Mouse (Mus musculus): ENCODE data around the gene Ubtd2. TPM values are rescaled to one million over a fixed set of nuclear protein-coding genes. Genes with fewer than 3 reads are reported as not detected.

Ubtd2 gene
- polyA plus RNA-seq, 1 experiment from 2014 or later, result 46.8 TPM

DNA sequence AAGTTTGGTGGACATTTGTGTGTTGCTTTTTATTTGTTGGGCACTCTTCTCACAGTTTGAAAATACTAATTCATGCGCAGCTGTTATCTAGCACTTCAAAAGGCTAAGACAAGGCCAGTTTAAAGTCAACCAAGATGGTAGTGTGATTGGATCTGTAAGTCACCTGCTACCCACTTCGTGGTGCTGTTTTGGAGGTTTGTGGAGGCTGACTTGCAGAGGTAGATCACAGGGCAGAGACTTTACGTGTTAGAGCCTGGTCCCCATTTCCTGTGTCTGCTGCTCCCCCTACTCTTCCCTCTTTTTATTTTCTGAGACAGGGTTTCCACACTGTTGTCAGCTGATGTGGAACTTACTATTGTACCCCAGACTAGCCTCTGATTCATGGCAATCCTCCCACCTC, 19.6 kb downstream of the Ubtd2 start:
- Histone ChIP-seq H3K27me3 (no peaks in the 10 kb centered on the region), H3K4me1 (0 out of 2 replicates have a peak, but pooled peaks cover 2% of the 10 kb centered on the region), H3K4me2 (no peak overlapping the region), H3K4me3 (no peak overlapping the region), H3K27ac (no peak overlapping the region), H3K9me3 (no peaks in the 10 kb centered on the region), H3K36me3 (no peaks in the 10 kb centered on the region), H3K9ac (no peak overlapping the region)
- 67% methylated on average over 3 of the region's 3 CpGs for WGBS
- no peak for ATAC-seq (ENCODE audit: borderline replicate concordance, extremely low read depth, low FRiP score, low TSS enrichment)

DNA sequence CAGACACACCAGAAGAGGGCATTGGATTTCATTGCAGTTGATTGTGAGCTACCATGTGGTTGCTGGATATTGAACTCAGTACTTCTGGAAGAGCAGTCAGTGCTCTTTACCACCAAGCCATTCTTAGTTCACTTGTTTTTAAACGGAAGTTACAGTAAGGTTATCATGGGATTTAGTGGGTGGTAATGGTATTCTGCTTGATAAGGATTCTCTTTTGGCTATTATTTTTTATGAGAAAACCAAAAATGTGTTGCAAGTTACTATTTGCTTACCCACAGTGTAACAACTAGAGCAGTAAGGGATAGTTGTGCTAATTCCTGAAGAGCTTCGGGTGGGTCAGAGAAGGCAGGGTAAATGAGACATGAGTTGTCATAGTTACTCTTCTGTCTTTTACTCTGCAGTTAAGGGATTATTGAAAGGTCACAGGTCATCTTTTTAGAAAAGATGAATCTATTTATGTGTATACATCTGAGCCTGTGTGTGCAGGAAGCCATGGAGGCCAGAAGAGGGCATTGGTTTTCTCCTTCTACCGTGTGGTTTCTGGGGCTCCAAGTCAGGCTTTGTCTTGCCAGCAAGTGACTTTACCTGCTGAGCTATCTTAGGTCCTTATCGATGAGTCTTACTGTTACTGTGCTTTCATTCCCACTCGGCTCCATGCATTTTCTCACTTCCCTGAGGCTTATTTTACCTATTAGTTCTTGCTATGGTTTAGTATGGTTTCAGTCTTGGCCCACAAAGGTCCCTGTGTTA, 20.5 kb downstream of the Ubtd2 start:
- Histone ChIP-seq H3K9ac (no peak overlapping the region), H3K36me3 (no peaks in the 10 kb centered on the region), H3K27ac (no peak overlapping the region), H3K4me3 (no peak overlapping the region), H3K27me3 (no peaks in the 10 kb centered on the region), H3K4me2 (no peak overlapping the region), H3K9me3 (no peaks in the 10 kb centered on the region), H3K4me1 (peaks cover 7% of the 10 kb centered on the region; the same call in 1 of the 2 replicates)
- ATAC-seq (ENCODE audit: borderline replicate concordance, extremely low read depth, low FRiP score, low TSS enrichment), result no peak
- 80% methylated on average over 5 of the region's 5 CpGs for WGBS

- H3K36me3 ChIP-seq, result no peaks in the 10 kb centered on the region
- H3K9ac ChIP-seq, result no peak overlapping the region
- H3K27ac ChIP-seq, result no peak overlapping the region
- ATAC-seq (ENCODE audit: borderline replicate concordance, extremely low read depth, low FRiP score, low TSS enrichment), result no peak
- H3K4me2 ChIP-seq, result no peak overlapping the region
- WGBS, result 68% methylated on average over 2 of the region's 2 CpGs
- H3K27me3 ChIP-seq, result no peaks in the 10 kb centered on the region
- no peaks in the 10 kb centered on the region for H3K9me3 ChIP-seq
- no peak overlapping the region for H3K4me3 ChIP-seq
- peaks cover 4% of the 10 kb centered on the region; the same call in 1 of the 2 replicates for H3K4me1 ChIP-seq
These were observed 26.4 kb downstream of the Ubtd2 start for GRCm38 (mm10) chr11:32481525-32481924.

DNA sequence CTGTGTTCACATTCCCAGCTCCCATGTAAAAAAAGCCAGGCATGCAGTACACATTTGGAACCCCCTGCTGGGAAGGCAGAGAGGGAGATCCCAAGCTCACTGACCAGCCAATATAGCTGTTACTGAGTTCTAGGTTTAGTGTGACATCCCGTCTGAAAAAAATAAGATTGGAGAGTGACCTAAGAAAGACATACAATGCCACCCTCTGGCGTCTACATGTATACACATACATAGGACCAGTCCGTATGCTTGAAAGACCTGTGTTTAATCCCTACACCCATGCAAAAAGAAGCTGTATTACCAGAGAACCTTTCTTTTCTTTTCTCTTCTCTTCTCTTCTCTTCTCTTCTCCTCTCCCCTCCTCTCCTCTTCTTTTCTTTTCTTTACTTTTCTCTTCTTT, 30.1 kb downstream of the Ubtd2 start:
- no peak overlapping the region for H3K4me3 ChIP-seq
- no peak for ATAC-seq (ENCODE audit: borderline replicate concordance, extremely low read depth, low FRiP score, low TSS enrichment)
- H3K36me3 ChIP-seq, result no peaks in the 10 kb centered on the region
- H3K27me3 ChIP-seq, result no peaks in the 10 kb centered on the region
- WGBS, result 47% methylated on average over 3 of the region's 3 CpGs
- no peaks in the 10 kb centered on the region for H3K9me3 ChIP-seq
- no peak overlapping the region for H3K27ac ChIP-seq
- H3K9ac ChIP-seq, result no peak overlapping the region
- peaks cover 21% of the 10 kb centered on the region for H3K4me1 ChIP-seq
- no peak overlapping the region for H3K4me2 ChIP-seq

- H3K4me1 ChIP-seq, result peaks cover 26% of the 10 kb centered on the region
- ATAC-seq (ENCODE audit: borderline replicate concordance, extremely low read depth, low FRiP score, low TSS enrichment), result no peak
- WGBS, result 39% methylated on average over 3 of the region's 3 CpGs
- no peak overlapping the region for H3K4me2 ChIP-seq
- no peak overlapping the region for H3K4me3 ChIP-seq
- H3K9ac ChIP-seq, result no peak overlapping the region
- H3K27me3 ChIP-seq, result no peaks in the 10 kb centered on the region
- H3K36me3 ChIP-seq, result no peaks in the 10 kb centered on the region
- H3K27ac ChIP-seq, result no peak overlapping the region
- H3K9me3 ChIP-seq, result no peaks in the 10 kb centered on the region
These were observed 31.5 kb downstream of the Ubtd2 start for GRCm38 (mm10) chr11:32486621-32487020.

- H3K27me3 ChIP-seq, result no peaks in the 10 kb centered on the region
- no peaks in the 10 kb centered on the region for H3K9me3 ChIP-seq
- no peak overlapping the region for H3K4me3 ChIP-seq
- 89% methylated on average over 3 of the region's 3 CpGs for WGBS
- H3K4me1 ChIP-seq, result peaks cover 26% of the 10 kb centered on the region
- no peak overlapping the region for H3K9ac ChIP-seq
- ATAC-seq (ENCODE audit: borderline replicate concordance, extremely low read depth, low FRiP score, low TSS enrichment), result no peak
- no peaks in the 10 kb centered on the region for H3K36me3 ChIP-seq
- no peak overlapping the region for H3K27ac ChIP-seq
- no peak overlapping the region for H3K4me2 ChIP-seq
These were observed 32.3 kb downstream of the Ubtd2 start for GRCm38 (mm10) chr11:32487501-32487900.

DNA sequence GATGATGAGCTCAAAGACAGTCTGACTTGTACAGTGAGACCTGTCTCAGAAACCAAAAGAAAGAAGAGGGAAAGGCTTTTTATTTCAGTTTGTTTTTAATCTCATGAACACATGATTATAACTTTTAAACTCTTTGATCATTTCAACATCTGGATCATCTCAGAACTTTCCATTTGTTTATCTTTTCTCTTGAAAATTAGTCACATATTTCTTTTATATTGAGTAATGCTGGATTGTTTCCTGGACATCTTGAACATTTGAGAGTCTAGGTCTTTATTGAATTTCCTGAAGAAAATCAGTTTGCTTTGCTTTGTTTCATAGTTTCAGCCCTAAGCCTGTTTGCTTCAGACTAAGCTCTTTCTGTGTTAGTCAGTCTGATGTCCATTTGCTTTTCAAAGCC, 33.2 kb downstream of the Ubtd2 start:
- ATAC-seq (ENCODE audit: borderline replicate concordance, extremely low read depth, low FRiP score, low TSS enrichment), result peak; percentile 39; the same call in 1 of the 2 replicates
- Histone ChIP-seq H3K9me3 (no peaks in the 10 kb centered on the region), H3K27ac (peak overlapping the region; percentile 72), H3K9ac (no peak overlapping the region), H3K4me3 (no peak overlapping the region), H3K36me3 (no peaks in the 10 kb centered on the region), H3K4me2 (no peak overlapping the region), H3K27me3 (no peaks in the 10 kb centered on the region), H3K4me1 (peaks cover 26% of the 10 kb centered on the region)

GRCm38 (mm10) chr11:32488808-32489670, 33.9 kb downstream of the Ubtd2 start:
- WGBS, result 49% methylated on average over 5 of the region's 5 CpGs
- peak; percentile 67 for ATAC-seq (ENCODE audit: borderline replicate concordance, extremely low read depth, low FRiP score, low TSS enrichment)
- Histone ChIP-seq H3K9ac (no peak overlapping the region), H3K9me3 (no peaks in the 10 kb centered on the region), H3K27ac (peak overlapping the region; percentile 72), H3K4me2 (no peak overlapping the region), H3K36me3 (no peaks in the 10 kb centered on the region), H3K4me1 (peaks cover 26% of the 10 kb centered on the region), H3K4me3 (no peak overlapping the region), H3K27me3 (no peaks in the 10 kb centered on the region)

GRCm38 (mm10) chr11:32491079-32491478, 35.9 kb downstream of the Ubtd2 start:
- Histone ChIP-seq H3K4me2 (no peak overlapping the region), H3K27me3 (no peaks in the 10 kb centered on the region), H3K9me3 (no peaks in the 10 kb centered on the region), H3K4me3 (no peak overlapping the region), H3K9ac (no peak overlapping the region), H3K27ac (no peak overlapping the region), H3K4me1 (peaks cover 26% of the 10 kb centered on the region), H3K36me3 (no peaks in the 10 kb centered on the region)
- WGBS, result 96% methylated on average over 2 of the region's 2 CpGs
- no peak for ATAC-seq (ENCODE audit: borderline replicate concordance, extremely low read depth, low FRiP score, low TSS enrichment)

- H3K4me2 ChIP-seq, result no peak overlapping the region
- H3K27ac ChIP-seq, result no peak overlapping the region
- no peaks in the 10 kb centered on the region for H3K9me3 ChIP-seq
- no peaks in the 10 kb centered on the region for H3K27me3 ChIP-seq
- no peak for ATAC-seq (ENCODE audit: borderline replicate concordance, extremely low read depth, low FRiP score, low TSS enrichment)
- H3K4me3 ChIP-seq, result no peak overlapping the region
- peaks cover 20% of the 10 kb centered on the region for H3K4me1 ChIP-seq
- H3K36me3 ChIP-seq, result no peaks in the 10 kb centered on the region
- no peak overlapping the region for H3K9ac ChIP-seq
These were observed 38.1 kb downstream of the Ubtd2 start for GRCm38 (mm10) chr11:32493312-32493711.

GRCm38 (mm10) chr11:32495283-32495682, 40.1 kb downstream of the Ubtd2 start:
- Histone ChIP-seq H3K4me3 (no peak overlapping the region), H3K27ac (no peak overlapping the region), H3K36me3 (peaks cover 4% of the 10 kb centered on the region; the same call in 1 of the 2 replicates), H3K9ac (no peak overlapping the region), H3K4me2 (no peak overlapping the region), H3K9me3 (no peaks in the 10 kb centered on the region), H3K27me3 (no peaks in the 10 kb centered on the region), H3K4me1 (0 out of 2 replicates have a peak, but pooled peaks cover 5% of the 10 kb centered on the region)
- 67% methylated on average over 2 of the region's 2 CpGs for WGBS
- no peak for ATAC-seq (ENCODE audit: borderline replicate concordance, extremely low read depth, low FRiP score, low TSS enrichment)

Data from lung, embryonic 15.5 days (tissue).